ENCODE assay signal across 9 mouse cellular contexts in the genomic region with DNA sequence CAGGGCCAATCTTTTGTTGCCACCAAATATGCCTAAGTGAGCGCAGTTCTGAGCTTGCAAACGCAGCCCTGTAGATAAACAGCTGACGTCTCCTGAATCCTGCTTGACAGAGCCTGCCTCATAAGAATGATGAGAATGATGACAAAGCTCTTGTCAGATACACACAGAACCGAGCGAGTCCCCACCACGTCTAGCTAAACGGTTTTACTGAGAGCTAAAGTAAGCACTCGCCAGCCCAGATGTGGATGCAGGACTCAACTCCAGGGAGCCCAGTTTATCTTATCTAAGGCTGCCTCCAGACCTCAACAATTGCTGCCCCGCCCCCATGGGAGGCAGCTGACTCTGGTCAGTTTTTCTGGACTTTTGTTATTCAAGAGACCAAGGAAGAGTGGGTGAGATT. TPM values are rescaled to one million over a fixed set of nuclear protein-coding genes. Genes with fewer than 3 reads are reported as not detected.
DNase-seq lines count a peak whose midpoint lies in the region; ATAC-seq and TF ChIP-seq lines count a peak whose summit lies in the region.
"Had no signal": no experiment of that assay in that cellular context is flagged by ENCODE, and none has a peak within 500 bp of the region (broad histone marks: within the 10 kb centered on the region; RNA-seq: fewer than 3 reads in every experiment).

No protein-coding gene starts in this region.

- 0 out of 2 replicates have a peak overlapping the region, but pooled peaks have one; percentile 1 for H3K27ac ChIP-seq in kidney, adult 2 months (ENCODE audit: insufficient read depth, low read depth, low read length)
- no peak overlapping the region for H3K27ac ChIP-seq in kidney, embryonic 16.5 days (ENCODE audit: low read length)
- H3K27ac ChIP-seq in intestine, embryonic 15.5 days, result no peak overlapping the region
- H3K27ac ChIP-seq in neural tube, embryonic 11.5 days (ENCODE audit: low read depth, low read length), result no peak overlapping the region

- H3K4me1 ChIP-seq in kidney, adult 2 months (ENCODE audit: control insufficient read depth, insufficient read depth, low read length), result peaks cover 6% of the 10 kb centered on the region; the same call in 1 of the 2 replicates
- H3K4me1 ChIP-seq in kidney, embryonic 16.5 days (ENCODE audit: insufficient read depth, low read length), result peaks cover 4% of the 10 kb centered on the region; the same call in 1 of the 2 replicates
- H3K4me1 ChIP-seq in intestine, embryonic 15.5 days (replicated peaks), result peaks cover 10% of the 10 kb centered on the region
- no peaks in the 10 kb centered on the region for H3K4me1 ChIP-seq in neural tube, embryonic 11.5 days (ENCODE audit: control insufficient read depth, insufficient read depth, low read length)

- no peak overlapping the region for H3K4me3 ChIP-seq in kidney, adult 2 months (ENCODE audit: insufficient read depth, low read depth, low read length)
- no peak overlapping the region for H3K4me3 ChIP-seq in kidney, embryonic 16.5 days (ENCODE audit: low read length)
- no peak overlapping the region for H3K4me3 ChIP-seq in intestine, embryonic 15.5 days (replicated peaks)
- no peak overlapping the region for H3K4me3 ChIP-seq in neural tube, embryonic 11.5 days (ENCODE audit: low read depth, low read length)

- peak; percentile 7 for DNase-seq in kidney, adult 2 months
- DNase-seq in c-Kit-positive CD71-positive TER-119-positive erythroid progenitor cells, embryonic 14.5 days (ENCODE audit: low spot score), result peak; percentile 61
- DNase-seq in neural tube, embryonic 11.5 days (ENCODE audit: low spot score), result peak; percentile 27
- DNase-seq in adrenal gland, postnatal 10 days, result no peak
- no peak for DNase-seq in adipocyte (ENCODE audit: low spot score)
- no peak for DNase-seq in testis, postnatal 10 days (ENCODE audit: low spot score)
- DNase-seq: layer of hippocampus, postnatal 36 days had no signal

- no peaks in the 10 kb centered on the region for H3K27me3 ChIP-seq in kidney, adult 2 months (replicated peaks; ENCODE audit: control insufficient read depth, insufficient read depth, low read length)
- H3K27me3 ChIP-seq in kidney, embryonic 16.5 days (ENCODE audit: insufficient read depth, low read length), result no peaks in the 10 kb centered on the region
- H3K27me3 ChIP-seq in intestine, embryonic 15.5 days (replicated peaks), result 0 out of 2 replicates have a peak, but pooled peaks cover 2% of the 10 kb centered on the region
- H3K27me3 ChIP-seq in neural tube, embryonic 11.5 days (ENCODE audit: control insufficient read depth, insufficient read depth, low read length), result 0 out of 2 replicates have a peak, but pooled peaks cover 6% of the 10 kb centered on the region

- H3K9me3 ChIP-seq in kidney, embryonic 16.5 days (ENCODE audit: low read length), result no peaks in the 10 kb centered on the region
- H3K9me3 ChIP-seq in intestine, embryonic 15.5 days, result no peaks in the 10 kb centered on the region
- H3K9me3 ChIP-seq in neural tube, embryonic 11.5 days (ENCODE audit: control insufficient read depth, low read length), result no peaks in the 10 kb centered on the region

- no peak overlapping the region for H3K4me2 ChIP-seq in kidney, embryonic 16.5 days (replicated peaks; ENCODE audit: low read depth, low read length)
- peak overlapping the region; percentile 78 for H3K4me2 ChIP-seq in intestine, embryonic 15.5 days (replicated peaks)
- no peak overlapping the region for H3K4me2 ChIP-seq in neural tube, embryonic 11.5 days (ENCODE audit: low read depth)

- no peak overlapping the region for H3K9ac ChIP-seq in kidney, embryonic 16.5 days (replicated peaks; ENCODE audit: low read length)
- H3K9ac ChIP-seq in intestine, embryonic 15.5 days, result no peak overlapping the region
- H3K9ac ChIP-seq in neural tube, embryonic 11.5 days (ENCODE audit: low read length), result no peak overlapping the region

- no peaks in the 10 kb centered on the region for H3K36me3 ChIP-seq in kidney, adult 2 months (ENCODE audit: control insufficient read depth, insufficient read depth, low read length)
- no peaks in the 10 kb centered on the region for H3K36me3 ChIP-seq in kidney, embryonic 16.5 days (ENCODE audit: insufficient read depth, low read length)
- no peaks in the 10 kb centered on the region for H3K36me3 ChIP-seq in intestine, embryonic 15.5 days
- H3K36me3 ChIP-seq in neural tube, embryonic 11.5 days (ENCODE audit: control insufficient read depth, insufficient read depth, low read length), result no peaks in the 10 kb centered on the region

- no peak for ATAC-seq in kidney, embryonic 16.5 days (ENCODE audit: low FRiP score, low TSS enrichment)
- ATAC-seq in intestine, embryonic 15.5 days, result no peak
- no peak for ATAC-seq in neural tube, embryonic 11.5 days (ENCODE audit: insufficient read depth, low FRiP score, low TSS enrichment)

- TF ChIP-seq CTCF in kidney, adult 2 months (conservative IDR thresholded peaks at IDR 0.05; ENCODE audit: insufficient read depth, insufficient read length, low read depth, low read length), result no peak

- 54% methylated on average over 9 of the region's 9 CpGs for WGBS in kidney, adult 2 months
- 28% methylated on average over 9 of the region's 9 CpGs for WGBS in kidney, embryonic 16.5 days
- 24% methylated on average over 9 of the region's 9 CpGs for WGBS in intestine, embryonic 15.5 days
- WGBS in neural tube, embryonic 11.5 days, result 14% methylated on average over 9 of the region's 9 CpGs

- no peak for TF ChIP-seq POLR2A in kidney, adult 2 months (IDR thresholded peaks at IDR 0.05; ENCODE audit: low read depth, low read length)

RNA-seq across cellular contexts. Expression of gene Slc46a3, which starts 1.5 kb away (rescaled TPM):
- 36.9 and 48.5 TPM in 2 replicates for polyA plus RNA-seq in kidney, adult 2 months (2012; rRNA removed)
- polyA plus RNA-seq in kidney, embryonic 16.5 days (2015; fragmentation: Nextera tagmentation; extraction: Ambion mirVana), result 2.5 and 2.7 TPM in 2 replicates
- polyA plus RNA-seq in intestine, embryonic 15.5 days (2015; fragmentation: Nextera tagmentation; extraction: Ambion mirVana), result 7.6 and 11.7 TPM in 2 replicates
- 3.0 and 4.0 TPM in 2 replicates for polyA plus RNA-seq in neural tube, embryonic 11.5 days (2014; fragmentation: Nextera tagmentation; extraction: Ambion mirVana)
- total RNA-seq in adrenal gland, postnatal 10 days (2021), result 1 to 10 TPM; 6.8 to 8.4 TPM

RNA-seq across cellular contexts. Expression of gene Pomp, which starts 32.9 kb away (rescaled TPM):
- polyA plus RNA-seq in kidney, adult 2 months (2012; rRNA removed), result 74.6 and 109 TPM in 2 replicates
- polyA plus RNA-seq in kidney, embryonic 16.5 days (2015; fragmentation: Nextera tagmentation; extraction: Ambion mirVana), result 407 and 409 TPM in 2 replicates
- polyA plus RNA-seq in intestine, embryonic 15.5 days (2015; fragmentation: Nextera tagmentation; extraction: Ambion mirVana), result 424 and 470 TPM in 2 replicates
- 480 and 499 TPM in 2 replicates for polyA plus RNA-seq in neural tube, embryonic 11.5 days (2014; fragmentation: Nextera tagmentation; extraction: Ambion mirVana)
- 100 to 1,000 TPM; 150 to 160 TPM for total RNA-seq in adrenal gland, postnatal 10 days (2021)

Comparison
In these comparisons a context has a peak if more than half of its experiments do, and no peak if none do; other contexts are left out.
1. DNase-seq: peak in kidney, adult 2 months (single experiment), c-Kit-positive CD71-positive TER-119-positive erythroid progenitor cells, embryonic 14.5 days (single experiment) and neural tube, embryonic 11.5 days (single experiment); none in adrenal gland, postnatal 10 days (single experiment), adipocyte (single experiment) and testis, postnatal 10 days (single experiment).